Mouse (Mus musculus): Measurements from ENCODE around the gene Gm5485. TPM values are rescaled to one million over a fixed set of nuclear protein-coding genes. Genes with fewer than 3 reads are reported as not detected.

Gm5485 gene
- not detected for polyA plus RNA-seq (2012; fragmentation: generic; extraction: Trizol)

GRCm38 (mm10) chr16:48412246-48412645 lies at the start of gene Gm5485:
Gene Gm5485 (minus strand): TSS chr16:48412416.
- Histone ChIP-seq H3K79me2 (ENCODE audit: control insufficient read depth, insufficient read depth) (no peaks in the 10 kb centered on the region), H3K4me3 (no peak within 1 kb of the TSS), H3K27me3 (ENCODE audit: control insufficient read depth, insufficient read depth, insufficient read length) (no peaks in the 10 kb centered on the region), H3K36me3 (ENCODE audit: control insufficient read depth, insufficient read depth) (no peaks in the 10 kb centered on the region), H3ac (ENCODE audit: control insufficient read depth, insufficient read length) (no peak within 1 kb of the TSS), H3K4me2 (ENCODE audit: low read depth) (no peak within 1 kb of the TSS)
- TF ChIP-seq CEBPB (IDR thresholded peaks at IDR 0.05; ENCODE audit: insufficient read depth, poor library complexity, severe bottlenecking) (no peak), MYOG (IDR thresholded peaks at IDR 0.05; ENCODE audit: control insufficient read depth in 1 of 3, insufficient read depth in 1 of 3, insufficient read length in 2 of 3, low read depth in 2 of 3) (no peak), REST (IDR thresholded peaks at IDR 0.05; ENCODE audit: insufficient read depth, insufficient read length) (no peak), SRF (IDR thresholded peaks at IDR 0.05; ENCODE audit: control insufficient read depth, insufficient read length, low read depth) (no peak), E2F4 (IDR thresholded peaks at IDR 0.05; ENCODE audit: insufficient read depth) (no peak), POLR2A (IDR thresholded peaks at IDR 0.05; ENCODE audit: insufficient read length, low read depth) (no peak), POLR2AphosphoS2 (IDR thresholded peaks at IDR 0.05; ENCODE audit: insufficient read length, low read depth) (no peak)

GRCm38 (mm10) chr16:48453264-48453663 lies 41.0 kb upstream of the Gm5485 start:
- Histone ChIP-seq H3K36me3 (ENCODE audit: control insufficient read depth, insufficient read depth) (no peaks in the 10 kb centered on the region), H3ac (ENCODE audit: control insufficient read depth, insufficient read length) (no peak overlapping the region), H3K4me2 (ENCODE audit: low read depth) (no peak overlapping the region), H3K4me3 (no peak overlapping the region), H3K79me2 (ENCODE audit: control insufficient read depth, insufficient read depth) (no peaks in the 10 kb centered on the region), H3K27me3 (ENCODE audit: control insufficient read depth, insufficient read depth, insufficient read length) (no peaks in the 10 kb centered on the region)
- TF ChIP-seq CEBPB (IDR thresholded peaks at IDR 0.05; ENCODE audit: insufficient read depth, poor library complexity, severe bottlenecking): no peak

- H3K4me2 ChIP-seq (ENCODE audit: low read depth): no peak overlapping the region
- H3K36me3 ChIP-seq (ENCODE audit: control insufficient read depth, insufficient read depth): no peaks in the 10 kb centered on the region
- TF ChIP-seq REST (IDR thresholded peaks at IDR 0.05; ENCODE audit: insufficient read depth, insufficient read length): no peak
- no peak for TF ChIP-seq TCF3 (IDR thresholded peaks at IDR 0.05; ENCODE audit: insufficient read length, low read depth)
- H3K4me3 ChIP-seq: no peak overlapping the region
- no peaks in the 10 kb centered on the region for H3K79me2 ChIP-seq (ENCODE audit: control insufficient read depth, insufficient read depth)
- H3K27me3 ChIP-seq (ENCODE audit: control insufficient read depth, insufficient read depth, insufficient read length): no peaks in the 10 kb centered on the region
- no peak overlapping the region for H3ac ChIP-seq (ENCODE audit: control insufficient read depth, insufficient read length)
These were observed 34.1 kb upstream of the Gm5485 start for GRCm38 (mm10) chr16:48446161-48446925.

- Histone ChIP-seq H3K27me3 (ENCODE audit: control insufficient read depth, insufficient read depth, insufficient read length) (no peaks in the 10 kb centered on the region), H3K79me2 (ENCODE audit: control insufficient read depth, insufficient read depth) (no peaks in the 10 kb centered on the region), H3K4me2 (ENCODE audit: low read depth) (no peak overlapping the region), H3K4me3 (no peak overlapping the region), H3K36me3 (ENCODE audit: control insufficient read depth, insufficient read depth) (no peaks in the 10 kb centered on the region), H3ac (ENCODE audit: control insufficient read depth, insufficient read length) (no peak overlapping the region)
- TF ChIP-seq TCF3 (IDR thresholded peaks at IDR 0.05; ENCODE audit: insufficient read length, low read depth) (no peak), MAX (IDR thresholded peaks at IDR 0.05; ENCODE audit: low read depth) (no peak), TCF12 (IDR thresholded peaks at IDR 0.05; ENCODE audit: insufficient read depth, poor library complexity, severe bottlenecking) (no peak), SRF (IDR thresholded peaks at IDR 0.05; ENCODE audit: control insufficient read depth, insufficient read length, low read depth) (no peak), REST (IDR thresholded peaks at IDR 0.05; ENCODE audit: insufficient read depth, insufficient read length) (no peak), POLR2AphosphoS2 (IDR thresholded peaks at IDR 0.05; ENCODE audit: insufficient read length, low read depth) (no peak), MYOG (IDR thresholded peaks at IDR 0.05; ENCODE audit: control insufficient read depth in 1 of 3, insufficient read depth in 1 of 3, insufficient read length in 2 of 3, low read depth in 2 of 3) (no peak), CEBPB (IDR thresholded peaks at IDR 0.05; ENCODE audit: insufficient read depth, poor library complexity, severe bottlenecking) (no peak), E2F4 (IDR thresholded peaks at IDR 0.05; ENCODE audit: insufficient read depth) (no peak)
These were observed 32.4 kb upstream of the Gm5485 start for GRCm38 (mm10) chr16:48444589-48444988.

- Histone ChIP-seq H3K36me3 (ENCODE audit: control insufficient read depth, insufficient read depth) (no peaks in the 10 kb centered on the region), H3K4me2 (ENCODE audit: low read depth) (no peak overlapping the region), H3K27me3 (ENCODE audit: control insufficient read depth, insufficient read depth, insufficient read length) (no peaks in the 10 kb centered on the region), H3K4me3 (no peak overlapping the region), H3K79me2 (ENCODE audit: control insufficient read depth, insufficient read depth) (no peaks in the 10 kb centered on the region), H3ac (ENCODE audit: control insufficient read depth, insufficient read length) (no peak overlapping the region)
- no peak for TF ChIP-seq MYOD1 (IDR thresholded peaks at IDR 0.05; ENCODE audit: control insufficient read depth in 1 of 3, insufficient read length in 2 of 3, low read depth in 2 of 3)
- no peak for TF ChIP-seq POLR2AphosphoS2 (IDR thresholded peaks at IDR 0.05; ENCODE audit: insufficient read length, low read depth)
- no peak for TF ChIP-seq TCF3 (IDR thresholded peaks at IDR 0.05; ENCODE audit: insufficient read length, low read depth)
- no peak for TF ChIP-seq CEBPB (IDR thresholded peaks at IDR 0.05; ENCODE audit: insufficient read depth, poor library complexity, severe bottlenecking)
- TF ChIP-seq POLR2A (IDR thresholded peaks at IDR 0.05; ENCODE audit: insufficient read length, low read depth): no peak
These were observed 25.3 kb upstream of the Gm5485 start for GRCm38 (mm10) chr16:48437476-48437875.

GRCm38 (mm10) chr16:48435454-48435853 lies 23.2 kb upstream of the Gm5485 start:
- Histone ChIP-seq H3ac (ENCODE audit: control insufficient read depth, insufficient read length) (no peak overlapping the region), H3K27me3 (ENCODE audit: control insufficient read depth, insufficient read depth, insufficient read length) (no peaks in the 10 kb centered on the region), H3K36me3 (ENCODE audit: control insufficient read depth, insufficient read depth) (no peaks in the 10 kb centered on the region), H3K79me2 (ENCODE audit: control insufficient read depth, insufficient read depth) (no peaks in the 10 kb centered on the region), H3K4me2 (ENCODE audit: low read depth) (no peak overlapping the region), H3K4me3 (no peak overlapping the region)
- no peak for TF ChIP-seq SRF (IDR thresholded peaks at IDR 0.05; ENCODE audit: control insufficient read depth, insufficient read length, low read depth)
- no peak for TF ChIP-seq MYOG (IDR thresholded peaks at IDR 0.05; ENCODE audit: control insufficient read depth in 1 of 3, insufficient read depth in 1 of 3, insufficient read length in 2 of 3, low read depth in 2 of 3)
- no peak for TF ChIP-seq TCF3 (IDR thresholded peaks at IDR 0.05; ENCODE audit: insufficient read length, low read depth)
- TF ChIP-seq CEBPB (IDR thresholded peaks at IDR 0.05; ENCODE audit: insufficient read depth, poor library complexity, severe bottlenecking): no peak
- no peak for TF ChIP-seq USF1 (IDR thresholded peaks at IDR 0.05; ENCODE audit: low read depth)
- TF ChIP-seq MAX (IDR thresholded peaks at IDR 0.05; ENCODE audit: low read depth): no peak
- TF ChIP-seq REST (IDR thresholded peaks at IDR 0.05; ENCODE audit: insufficient read depth, insufficient read length): no peak
